Mouse (Mus musculus) heart, embryonic 10.5 days (tissue): ENCODE data around the gene Ggnbp2. TPM values are rescaled to one million over a fixed set of nuclear protein-coding genes. Genes with fewer than 3 reads are reported as not detected.

Source experiments
- DNase-seq: peaks from one replicate; pipeline ENCODE4 v3.0.0-alpha.2; 2017; ENCODE audit warnings: low spot score
- H3K27ac ChIP-seq: fragments of 300-500 bp; sonication (generic); 2 replicates; pipeline ENCODE4 v1.5.1; 2016; ENCODE audit warnings: mild to moderate bottlenecking
- H3K27me3 ChIP-seq: fragments of 300-500 bp; sonication (generic); 2 replicates; pipeline ENCODE4 v1.6.1; 2016; ENCODE audit warnings: mild to moderate bottlenecking; ENCODE audit not compliant: poor library complexity, insufficient read depth, severe bottlenecking
- H3K36me3 ChIP-seq: fragments of 300-500 bp; sonication (generic); 2 replicates; pipeline ENCODE4 v1.6.1; 2016; ENCODE audit warnings: mild to moderate bottlenecking, moderate library complexity
- H3K4me1 ChIP-seq: fragments of 300-500 bp; sonication (generic); 2 replicates; pipeline ENCODE4 v1.6.1; 2016; ENCODE audit warnings: mild to moderate bottlenecking
- H3K4me3 ChIP-seq: fragments of 300-500 bp; sonication (generic); 2 replicates; pipeline ENCODE4 v1.5.1; 2016; ENCODE audit warnings: mild to moderate bottlenecking, moderate library complexity
- H3K9me3 ChIP-seq: fragments of 300-500 bp; sonication (generic); 2 replicates; pipeline ENCODE4 v1.6.1; 2016; ENCODE audit warnings: mild to moderate bottlenecking, moderate library complexity
- WGBS: fragments of 180-500 bp; shearing (Covaris S2); methylation state at CpG from one replicate; pipeline ENCODE4 v1.1.7; 2016; 5-methylcytosine and 5-hydroxymethylcytosine counted together
- microRNA-seq: library from miRNA; unstranded; fragments of <30 nt; microRNA quantifications from one replicate; pipeline ENCODE4, GENCODE M21; 2017
- polyA plus RNA-seq: library from polyadenylated mRNA; unstranded; fragments of >200 nt; fragmentation: Nextera tagmentation; extraction: Ambion mirVana; gene quantifications from 2 replicates; pipeline ENCODE4 v1.2.1, GENCODE M21; 2016

Ggnbp2 gene
- polyA plus RNA-seq, 1 experiment from 2014 or later, result 61.9 TPM

DNA sequence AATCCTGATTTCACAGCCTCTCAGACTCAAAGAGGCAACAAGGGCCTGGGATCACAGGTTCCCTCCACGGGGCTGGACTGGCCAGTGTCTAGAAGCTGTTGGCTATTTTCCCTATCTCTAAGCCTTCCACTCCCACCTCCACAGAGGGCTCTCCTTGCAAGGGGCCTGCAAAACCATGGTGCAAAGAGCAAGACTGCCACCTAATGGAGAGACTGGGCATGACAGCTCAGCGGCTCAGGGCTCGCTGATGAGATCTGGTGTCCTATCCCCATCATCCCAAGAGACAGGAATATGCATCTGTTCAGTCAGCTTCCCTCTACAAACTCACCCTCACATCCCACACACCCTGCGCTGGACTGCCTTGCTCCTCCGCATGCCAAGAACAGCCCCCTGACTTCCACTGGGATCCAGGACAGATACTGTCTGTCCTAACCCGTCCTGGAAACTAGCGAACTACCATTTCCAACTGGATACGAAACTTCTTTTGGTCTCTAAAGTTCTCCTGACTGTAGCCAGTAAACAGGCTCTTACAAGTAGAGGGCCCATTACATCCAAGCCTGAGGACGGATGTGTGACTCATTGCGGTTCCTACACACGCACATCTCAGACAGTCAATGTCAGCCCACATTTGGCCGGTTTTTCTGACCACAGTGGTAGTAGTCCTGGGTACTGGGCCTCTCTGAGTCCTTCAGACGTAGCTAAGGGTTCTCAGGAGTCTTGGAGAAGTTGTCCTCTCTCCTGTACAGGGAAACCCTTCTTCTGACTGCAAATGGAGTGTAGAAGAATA lies 56.7 kb downstream of the Ggnbp2 start:
- WGBS, result 53% methylated on average over 13 of the region's 13 CpGs
- H3K36me3 ChIP-seq, result peaks cover 9% of the 10 kb centered on the region; the same call in 1 of the 2 replicates
- no peaks in the 10 kb centered on the region for H3K9me3 ChIP-seq
- no peak overlapping the region for H3K27ac ChIP-seq
- H3K4me1 ChIP-seq, result peaks cover 9% of the 10 kb centered on the region
- H3K4me3 ChIP-seq, result no peak overlapping the region
- peaks cover 12% of the 10 kb centered on the region for H3K27me3 ChIP-seq
- DNase-seq, result peak; percentile 92

DNA sequence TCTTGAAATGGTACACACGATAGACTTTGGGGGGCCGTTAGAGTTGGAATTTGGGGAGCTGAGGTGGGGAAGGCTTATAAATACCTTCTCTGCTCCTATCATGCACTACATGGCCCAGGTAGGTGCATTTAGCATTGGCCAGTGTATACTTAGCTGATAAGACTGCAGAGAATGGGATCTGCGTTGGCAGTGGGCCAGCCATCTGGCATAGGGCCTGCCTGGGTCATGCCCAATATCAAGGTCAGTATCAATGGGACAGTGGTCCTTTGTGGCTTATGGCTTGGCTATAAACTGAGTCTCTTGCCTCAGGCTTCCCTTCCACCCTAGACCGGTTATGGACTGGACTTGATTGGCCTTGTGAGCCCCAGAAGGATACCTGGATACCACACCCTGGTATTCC lies 66.2 kb downstream of the Ggnbp2 start:
- H3K4me3 ChIP-seq, result no peak overlapping the region
- H3K27ac ChIP-seq, result no peak overlapping the region
- WGBS, result 91% methylated on average over 4 of the region's 4 CpGs
- no peaks in the 10 kb centered on the region for H3K36me3 ChIP-seq
- no peaks in the 10 kb centered on the region for H3K9me3 ChIP-seq
- no peak for DNase-seq
- peaks cover 28% of the 10 kb centered on the region for H3K27me3 ChIP-seq
- no peaks in the 10 kb centered on the region; the same call in 1 of the 2 replicates for H3K4me1 ChIP-seq

DNA sequence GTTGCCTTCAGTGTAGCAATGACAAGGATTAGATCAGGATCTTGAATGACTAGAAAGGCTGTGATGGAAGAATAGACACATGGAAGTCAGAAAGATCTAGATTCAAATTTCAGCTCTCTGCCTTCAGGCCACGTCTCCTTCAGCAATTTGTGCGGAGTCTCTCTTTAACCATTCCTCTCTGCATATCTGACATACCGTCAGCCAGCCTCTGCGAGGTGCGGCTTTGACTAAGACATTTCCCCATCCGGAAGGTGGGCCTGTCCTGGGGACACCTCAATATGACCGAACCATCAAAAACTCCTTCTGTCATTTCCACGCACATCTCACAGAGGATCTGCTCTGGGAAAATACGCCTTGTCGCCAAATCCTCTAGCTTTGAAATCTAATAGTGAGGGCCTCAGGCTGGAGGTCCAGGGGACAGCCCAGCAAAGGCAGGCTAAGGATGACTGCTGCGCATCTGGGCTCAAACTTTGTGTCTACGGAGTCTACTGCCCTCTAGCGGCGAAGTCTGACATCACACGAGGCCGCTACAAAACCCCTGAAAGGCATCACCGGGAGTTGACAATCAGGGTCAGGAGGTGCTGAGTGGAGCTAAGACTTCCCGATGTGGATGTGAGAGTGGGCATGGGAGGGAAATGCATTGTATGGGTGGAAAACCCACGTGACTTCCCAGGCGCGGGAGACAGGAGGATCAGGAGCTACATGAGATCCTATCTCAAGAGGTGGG lies 72.8 kb downstream of the Ggnbp2 start:
- H3K36me3 ChIP-seq, result no peaks in the 10 kb centered on the region
- 0 out of 2 replicates have a peak, but pooled peaks cover 4% of the 10 kb centered on the region for H3K4me1 ChIP-seq
- H3K27me3 ChIP-seq, result peaks cover 35% of the 10 kb centered on the region; the same call in 1 of the 2 replicates
- H3K4me3 ChIP-seq, result no peak overlapping the region
- 19% methylated on average over 21 of the region's 21 CpGs for WGBS
- DNase-seq, result peak; percentile 85
- H3K27ac ChIP-seq, result no peak overlapping the region
- H3K9me3 ChIP-seq, result no peaks in the 10 kb centered on the region

DNA sequence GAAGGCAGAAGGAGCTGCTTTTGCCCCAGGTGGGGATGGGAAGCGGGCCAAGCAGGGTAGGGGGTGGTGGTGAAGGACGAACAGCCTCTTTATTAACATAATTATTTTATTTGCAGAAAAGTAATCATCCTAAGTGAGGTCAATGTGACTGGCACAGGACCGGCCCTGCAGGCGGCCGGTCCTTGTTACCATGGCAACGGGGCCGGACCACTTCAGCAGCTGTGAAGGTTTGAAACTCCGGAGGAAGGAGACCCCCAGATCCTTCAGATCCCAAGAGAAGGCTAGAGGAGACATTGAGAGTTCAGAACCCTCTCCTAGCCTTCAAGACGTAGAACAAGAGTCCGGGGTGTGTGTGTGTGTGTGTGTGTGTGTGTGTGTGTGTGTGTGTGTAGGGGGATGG lies 73.6 kb downstream of the Ggnbp2 start:
- no peak for DNase-seq
- Histone ChIP-seq H3K4me1 (0 out of 2 replicates have a peak, but pooled peaks cover 4% of the 10 kb centered on the region), H3K27me3 (peaks cover 43% of the 10 kb centered on the region; the same call in 1 of the 2 replicates), H3K36me3 (no peaks in the 10 kb centered on the region), H3K4me3 (no peak overlapping the region), H3K27ac (no peak overlapping the region), H3K9me3 (no peaks in the 10 kb centered on the region)
- 54% methylated on average over 10 of the region's 10 CpGs for WGBS

DNA sequence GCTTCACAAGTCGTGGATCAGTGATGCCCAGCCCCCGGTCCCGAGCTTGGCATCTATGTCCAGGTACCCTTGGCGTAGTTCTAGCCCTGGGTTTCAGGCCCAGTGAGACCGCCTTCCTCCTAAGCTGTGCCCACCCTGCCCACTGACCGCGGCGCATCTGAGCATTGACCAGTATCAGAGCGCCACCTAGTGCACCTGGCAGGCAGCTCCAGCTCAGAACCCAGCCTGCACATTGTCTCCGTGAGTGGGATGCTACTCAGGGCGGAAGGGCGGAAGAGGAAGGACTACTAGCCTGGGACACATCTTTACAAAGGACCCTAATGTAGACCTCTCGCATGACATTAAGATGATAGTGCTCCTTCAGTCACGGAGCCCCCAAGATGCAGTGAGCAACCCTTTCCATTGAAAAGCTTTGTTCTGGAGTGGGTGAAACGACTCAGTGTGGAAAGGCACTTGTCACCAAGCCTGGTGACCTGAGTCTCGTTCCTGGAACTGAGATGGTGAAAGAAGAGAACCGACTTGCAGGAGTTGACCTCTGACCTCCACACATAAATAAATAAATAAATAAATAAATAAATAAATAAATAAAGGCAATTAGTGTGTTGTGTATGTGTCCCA lies 76.0 kb downstream of the Ggnbp2 start:
- 11% methylated on average over 17 of the region's 17 CpGs for WGBS
- Histone ChIP-seq H3K27me3 (peaks cover 45% of the 10 kb centered on the region; the same call in 1 of the 2 replicates), H3K36me3 (no peaks in the 10 kb centered on the region), H3K9me3 (no peaks in the 10 kb centered on the region), H3K27ac (no peak overlapping the region), H3K4me1 (0 out of 2 replicates have a peak, but pooled peaks cover 4% of the 10 kb centered on the region), H3K4me3 (peak overlapping the region; percentile 30; the same call in 1 of the 2 replicates)
- DNase-seq, result peak; percentile 88

DNA sequence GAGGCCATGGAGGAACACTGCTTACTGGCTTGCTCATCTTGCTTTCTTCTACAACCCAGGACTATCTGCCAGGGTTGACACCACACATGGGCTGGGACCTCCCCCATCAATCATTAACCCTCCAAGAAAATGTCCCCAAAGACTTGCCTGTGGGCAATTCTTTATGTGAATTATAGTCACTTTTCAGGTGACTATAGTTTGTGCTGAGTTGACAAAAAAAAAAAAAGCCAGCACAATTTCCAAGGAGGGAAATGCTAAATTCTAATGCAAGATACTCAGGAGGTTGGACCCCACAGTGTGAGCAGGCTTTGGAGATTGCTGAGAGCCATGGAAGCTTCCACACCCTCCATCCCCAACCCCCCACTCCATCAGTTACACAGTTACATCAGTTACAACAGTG lies 77.1 kb downstream of the Ggnbp2 start:
- Histone ChIP-seq H3K4me3 (no peak overlapping the region), H3K36me3 (no peaks in the 10 kb centered on the region), H3K4me1 (0 out of 2 replicates have a peak, but pooled peaks cover 4% of the 10 kb centered on the region), H3K27ac (no peak overlapping the region), H3K27me3 (peaks cover 45% of the 10 kb centered on the region; the same call in 1 of the 2 replicates), H3K9me3 (no peaks in the 10 kb centered on the region)
- DNase-seq, result no peak

DNA sequence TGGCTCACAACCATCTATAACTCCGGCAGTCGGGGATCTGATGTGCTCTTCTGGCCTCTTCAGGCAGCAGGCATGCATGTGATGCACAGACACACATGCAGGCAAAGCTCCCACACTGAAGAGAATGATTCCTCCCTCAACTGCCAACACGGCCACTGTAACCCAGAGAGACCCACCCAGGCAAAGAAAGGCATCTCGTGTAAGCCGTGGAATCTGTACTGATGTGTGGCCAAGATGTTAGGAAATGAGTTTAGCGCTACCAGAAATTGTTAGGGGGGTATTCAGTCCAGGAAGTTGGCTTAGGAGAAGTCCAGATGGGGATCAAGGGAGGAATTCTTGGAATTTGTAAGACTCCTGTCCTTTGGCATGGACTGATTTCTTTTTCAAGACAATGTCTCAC lies 80.2 kb downstream of the Ggnbp2 start:
- Histone ChIP-seq H3K4me3 (no peak overlapping the region), H3K4me1 (0 out of 2 replicates have a peak, but pooled peaks cover 4% of the 10 kb centered on the region), H3K36me3 (no peaks in the 10 kb centered on the region), H3K27ac (no peak overlapping the region), H3K9me3 (no peaks in the 10 kb centered on the region), H3K27me3 (peaks cover 28% of the 10 kb centered on the region; the same call in 1 of the 2 replicates)
- WGBS, result 77% methylated on average over 6 of the region's 6 CpGs
- DNase-seq, result no peak

Small RNA genes lying within 50 kb of the gene (microRNA-seq; reads per million reads assigned to microRNA genes)
- not detected for gene Gm23564

Other genes starting within 250 kb of the Ggnbp2 start
- 12.7 and 15.7 TPM in 2 replicates for gene Mrm1, start 51.3 kb downstream of the Ggnbp2 start, polyA plus RNA-seq
- 29.3 and 34.3 TPM in 2 replicates for gene Dhrs11, start 41.8 kb downstream of the Ggnbp2 start, polyA plus RNA-seq
- gene Myo19, start 9.3 kb upstream of the Ggnbp2 start, polyA plus RNA-seq, result 10.1 and 10.6 TPM in 2 replicates
- 2.7 and 2.8 TPM in 2 replicates for gene Pigw, start 9.5 kb upstream of the Ggnbp2 start, polyA plus RNA-seq
- gene Znhit3, start 45.5 kb upstream of the Ggnbp2 start, polyA plus RNA-seq, result 55.1 and 78.2 TPM in 2 replicates
- 24.1 and 38.2 TPM in 2 replicates for gene Car4, start 87.0 kb upstream of the Ggnbp2 start, polyA plus RNA-seq